Mouse (Mus musculus) kidney, adult 8-10 months (tissue): ENCODE measurements at regions not wholly inside any gene's neighbourhood (a gene's known extent, or its start where the extent isn't known, plus 50 kb on each side); places are given as distances from the start of the nearest gene placed in this dataset.

ENCODE experiments used
- DNase-seq, 2 experiments: peaks; one replicate each; pipeline ENCODE4 v3.0.0; 2022

GRCm38 (mm10) chr13:52021150-52021549 is 174.7 kb downstream of the Gadd45g start:
- DNase-seq = no peak

GRCm38 (mm10) chr13:52021828-52022227 is 175.3 kb downstream of the Gadd45g start:
- no peak for DNase-seq

GRCm38 (mm10) chr13:52022529-52022928 is 176.1 kb downstream of the Gadd45g start:
- no peak for DNase-seq

- DNase-seq = peak; percentile 80 to 89
Measured at GRCm38 (mm10) chr13:52024349-52024748, 177.9 kb downstream of the Gadd45g start.

GRCm38 (mm10) chr13:52024832-52025481 is 178.5 kb downstream of the Gadd45g start:
- DNase-seq = peak in 1 of 2 experiments; percentile 29

GRCm38 (mm10) chr13:52025482-52025848 is 179.0 kb downstream of the Gadd45g start:
- no peak for DNase-seq

- DNase-seq = no peak
Measured at GRCm38 (mm10) chr13:52026291-52026690, 179.8 kb downstream of the Gadd45g start.

GRCm38 (mm10) chr13:52029868-52030422 is 183.5 kb downstream of the Gadd45g start:
- no peak for DNase-seq

GRCm38 (mm10) chr13:52031465-52031864 is 185.0 kb downstream of the Gadd45g start:
- DNase-seq = no peak

GRCm38 (mm10) chr13:52035731-52036130 is 189.3 kb downstream of the Gadd45g start:
- no peak for DNase-seq

- no peak for DNase-seq
Measured at GRCm38 (mm10) chr13:52036351-52036750, 189.9 kb downstream of the Gadd45g start.

GRCm38 (mm10) chr13:52037218-52037617 is 190.7 kb downstream of the Gadd45g start:
- no peak for DNase-seq

- peak; percentile 44 to 47 for DNase-seq
Measured at GRCm38 (mm10) chr13:52041467-52042421, 195.3 kb downstream of the Gadd45g start.

GRCm38 (mm10) chr13:52042867-52043266 is 196.4 kb downstream of the Gadd45g start:
- no peak for DNase-seq

- DNase-seq = no peak
Measured at GRCm38 (mm10) chr13:52043916-52044315, 197.4 kb downstream of the Gadd45g start.

GRCm38 (mm10) chr13:52045349-52045748 is 198.9 kb downstream of the Gadd45g start:
- DNase-seq = no peak

- DNase-seq = no peak
Measured at GRCm38 (mm10) chr13:52046020-52046419, 199.5 kb downstream of the Gadd45g start.

GRCm38 (mm10) chr13:52046700-52047099 is 200.2 kb downstream of the Gadd45g start:
- no peak for DNase-seq

- DNase-seq = no peak
Measured at GRCm38 (mm10) chr13:52047937-52048336, 201.5 kb downstream of the Gadd45g start.

- DNase-seq = peak; percentile 56 to 65
Measured at GRCm38 (mm10) chr13:52048777-52049176, 202.3 kb downstream of the Gadd45g start.

- DNase-seq = no peak
Measured at GRCm38 (mm10) chr13:52049249-52049648, 202.8 kb downstream of the Gadd45g start.

- DNase-seq = peak in 1 of 2 experiments; percentile 48
Measured at GRCm38 (mm10) chr13:52055741-52056140, 209.3 kb downstream of the Gadd45g start.

- peak; percentile 75 to 83 for DNase-seq
Measured at GRCm38 (mm10) chr13:52057456-52057855, 211.0 kb downstream of the Gadd45g start.
